Mouse (Mus musculus): ENCODE measurements around the gene Sf3a1.

DNA sequence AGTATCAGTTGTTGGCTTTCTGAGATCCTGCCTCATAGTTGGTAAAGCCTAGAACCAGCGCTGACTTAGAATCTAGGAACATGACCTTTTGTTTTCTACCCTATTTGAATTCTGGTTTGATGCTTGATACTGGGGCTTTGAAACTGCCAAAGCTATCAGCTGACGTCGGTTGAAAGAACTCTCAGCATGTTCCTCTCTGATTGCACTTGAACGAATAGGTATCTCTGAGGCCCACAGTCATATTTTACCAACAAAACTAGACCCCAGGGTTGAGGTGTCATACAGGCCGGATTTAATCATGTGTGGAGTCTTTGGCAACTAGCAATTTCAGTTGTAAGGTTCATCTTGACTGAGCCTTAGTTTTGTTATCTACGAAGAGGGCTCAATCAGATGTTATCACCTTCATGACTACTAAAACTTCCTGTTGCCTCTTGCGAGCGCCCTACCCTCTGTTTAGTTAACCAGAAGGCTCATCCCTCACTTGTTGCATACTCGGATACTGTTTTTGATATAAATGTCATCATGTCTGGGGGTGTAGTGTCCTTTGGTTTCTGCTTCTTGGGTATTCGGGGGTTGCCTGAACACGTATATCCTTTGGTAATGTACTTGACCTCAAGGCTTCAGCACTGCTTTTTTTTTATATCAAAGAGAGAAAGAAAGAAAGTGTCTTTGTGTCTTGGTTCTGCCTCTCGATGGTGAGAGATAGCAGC lies 43.0 kb downstream of the Sf3a1 start:
- TF ChIP-seq POLR2A (IDR thresholded peaks at IDR 0.05; ENCODE audit: borderline replicate concordance, low read depth, low read length): no peak
- no peak for TF ChIP-seq CTCF (IDR thresholded peaks at IDR 0.05; ENCODE audit: low read depth, low read length)
